Mouse (Mus musculus) limb, embryonic 10.5 days (tissue): ENCODE data around the gene Cldnd1. TPM values are rescaled to one million over a fixed set of nuclear protein-coding genes. Genes with fewer than 3 reads are reported as not detected.

Experiments
- DNase-seq: peaks from one replicate; pipeline ENCODE4 v3.0.0-alpha.2; 2017; ENCODE audit warnings: low spot score
- H3K27ac ChIP-seq: fragments of 300-500 bp; sonication (generic); 2 replicates; pipeline ENCODE4 v1.5.1; 2016; ENCODE audit warnings: mild to moderate bottlenecking
- H3K27me3 ChIP-seq: fragments of 300-500 bp; sonication (generic); 2 replicates; pipeline ENCODE4 v1.6.1; 2016; ENCODE audit warnings: low read depth, mild to moderate bottlenecking; ENCODE audit not compliant: poor library complexity, severe bottlenecking
- H3K36me3 ChIP-seq: fragments of 300-500 bp; sonication (generic); 2 replicates; pipeline ENCODE4 v1.6.1; 2016; ENCODE audit warnings: mild to moderate bottlenecking, moderate library complexity
- H3K4me1 ChIP-seq: fragments of 300-500 bp; sonication (generic); 2 replicates; pipeline ENCODE4 v1.6.1; 2016
- H3K4me3 ChIP-seq: fragments of 300-500 bp; sonication (generic); 2 replicates; pipeline ENCODE4 v1.5.1; 2016; ENCODE audit warnings: mild to moderate bottlenecking, moderate library complexity
- H3K9me3 ChIP-seq: fragments of 300-500 bp; sonication (generic); replicated peaks from 2 replicates; pipeline ENCODE4 v1.6.1; 2016; ENCODE audit warnings: mild to moderate bottlenecking
- WGBS: fragments of 180-500 bp; shearing (Covaris S2); methylation state at CpG from one replicate; pipeline ENCODE4 v1.1.7; 2016; 5-methylcytosine and 5-hydroxymethylcytosine counted together
- polyA plus RNA-seq: library from polyadenylated mRNA; unstranded; fragments of >200 nt; fragmentation: Nextera tagmentation; extraction: Ambion mirVana; gene quantifications from 2 replicates; pipeline ENCODE4 v1.2.1, GENCODE M21; 2016

Cldnd1 gene
- polyA plus RNA-seq, 1 experiment from 2014 or later, result 108 TPM

GRCm38 (mm10) chr16:58718666-58719120 is 9.0 kb upstream of the Cldnd1 start, which contains the start of gene Gpr15:
Gene Gpr15, minus strand, starts transcription at chr16:58719070.
- Histone ChIP-seq H3K36me3 (no peaks in the 10 kb centered on the region), H3K4me3 (no peak within 1 kb of the TSS), H3K27ac (no peak within 1 kb of the TSS), H3K27me3 (no peaks in the 10 kb centered on the region), H3K4me1 (no peaks in the 10 kb centered on the region), H3K9me3 (no peaks in the 10 kb centered on the region)
- WGBS, result 90% methylated on average over 7 of the region's 7 CpGs
- DNase-seq, result no peak

- DNase-seq, result no peak
- H3K9me3 ChIP-seq, result no peaks in the 10 kb centered on the region
- H3K27me3 ChIP-seq, result no peaks in the 10 kb centered on the region
- no peaks in the 10 kb centered on the region for H3K4me1 ChIP-seq
- WGBS, result 89% methylated on average over 2 of the region's 2 CpGs
- H3K36me3 ChIP-seq, result no peaks in the 10 kb centered on the region
- no peak overlapping the region for H3K4me3 ChIP-seq
- H3K27ac ChIP-seq, result no peak overlapping the region
Measured at GRCm38 (mm10) chr16:58722292-58722691, 5.4 kb upstream of the Cldnd1 start.

- 85% methylated on average over 11 of the region's 11 CpGs for WGBS
- Histone ChIP-seq H3K27ac (peak overlapping the region; percentile 89), H3K9me3 (no peaks in the 10 kb centered on the region), H3K4me3 (peak overlapping the region; percentile 81), H3K4me1 (peaks cover 6% of the 10 kb centered on the region), H3K27me3 (no peaks in the 10 kb centered on the region), H3K36me3 (peaks cover 24% of the 10 kb centered on the region)
- no peak for DNase-seq
Measured at GRCm38 (mm10) chr16:58726680-58727476, 832 bp upstream of the Cldnd1 start.

- H3K4me3 ChIP-seq, result peak overlapping the region; percentile 81
- H3K9me3 ChIP-seq, result no peaks in the 10 kb centered on the region
- 1% methylated on average over 30 of the region's 31 CpGs for WGBS
- H3K27me3 ChIP-seq, result no peaks in the 10 kb centered on the region
- DNase-seq, result no peak
- H3K4me1 ChIP-seq, result peaks cover 6% of the 10 kb centered on the region
- H3K27ac ChIP-seq, result peak overlapping the region; percentile 89
- peaks cover 37% of the 10 kb centered on the region for H3K36me3 ChIP-seq
Measured at GRCm38 (mm10) chr16:58728176-58728671, 514 bp downstream of the Cldnd1 start.

GRCm38 (mm10) chr16:58738205-58738604 is 10.5 kb downstream of the Cldnd1 start:
- no peak overlapping the region for H3K27ac ChIP-seq
- DNase-seq, result no peak

GRCm38 (mm10) chr16:58738800-58739199 is 11.1 kb downstream of the Cldnd1 start:
- peaks cover 19% of the 10 kb centered on the region for H3K36me3 ChIP-seq
- H3K4me1 ChIP-seq, result no peaks in the 10 kb centered on the region
- WGBS, result 88% methylated on average over 1 of the region's 1 CpGs
- no peak overlapping the region for H3K27ac ChIP-seq
- no peak overlapping the region for H3K4me3 ChIP-seq
- no peaks in the 10 kb centered on the region for H3K27me3 ChIP-seq
- no peaks in the 10 kb centered on the region for H3K9me3 ChIP-seq
- DNase-seq, result no peak

More at GRCm38 (mm10) chr16:58738205-58738604, 10.5 kb downstream of the Cldnd1 start:
- no peaks in the 10 kb centered on the region for H3K27me3 ChIP-seq
- H3K4me1 ChIP-seq, result no peaks in the 10 kb centered on the region
- H3K4me3 ChIP-seq, result no peak overlapping the region
- H3K36me3 ChIP-seq, result peaks cover 25% of the 10 kb centered on the region
- WGBS, result 85% methylated on average over 4 of the region's 4 CpGs
- no peaks in the 10 kb centered on the region for H3K9me3 ChIP-seq

GRCm38 (mm10) chr16:58740751-58741150 is 13.0 kb downstream of the Cldnd1 start:
- Histone ChIP-seq H3K27me3 (no peaks in the 10 kb centered on the region), H3K36me3 (0 out of 2 replicates have a peak, but pooled peaks cover 1% of the 10 kb centered on the region), H3K4me1 (no peaks in the 10 kb centered on the region), H3K9me3 (no peaks in the 10 kb centered on the region), H3K27ac (no peak overlapping the region), H3K4me3 (no peak overlapping the region)
- no peak for DNase-seq
- WGBS, result 92% methylated on average over 5 of the region's 5 CpGs

- Histone ChIP-seq H3K27ac (no peak overlapping the region), H3K4me1 (no peaks in the 10 kb centered on the region), H3K36me3 (no peaks in the 10 kb centered on the region), H3K27me3 (no peaks in the 10 kb centered on the region), H3K4me3 (no peak overlapping the region), H3K9me3 (no peaks in the 10 kb centered on the region)
- 81% methylated on average over 4 of the region's 4 CpGs for WGBS
- no peak for DNase-seq
Measured at GRCm38 (mm10) chr16:58746715-58747114, 19.0 kb downstream of the Cldnd1 start.

- Histone ChIP-seq H3K27me3 (no peaks in the 10 kb centered on the region), H3K4me3 (no peak overlapping the region), H3K36me3 (no peaks in the 10 kb centered on the region), H3K27ac (no peak overlapping the region), H3K4me1 (0 out of 2 replicates have a peak, but pooled peaks cover 1% of the 10 kb centered on the region), H3K9me3 (no peaks in the 10 kb centered on the region)
- WGBS, result 37% methylated on average over 1 of the region's 1 CpGs
- no peak for DNase-seq
Measured at GRCm38 (mm10) chr16:58751314-58751713, 23.6 kb downstream of the Cldnd1 start.

GRCm38 (mm10) chr16:58756191-58756590 is 28.5 kb downstream of the Cldnd1 start:
- Histone ChIP-seq H3K9me3 (no peaks in the 10 kb centered on the region), H3K27me3 (no peaks in the 10 kb centered on the region), H3K4me3 (no peak overlapping the region), H3K4me1 (0 out of 2 replicates have a peak, but pooled peaks cover 3% of the 10 kb centered on the region), H3K27ac (no peak overlapping the region), H3K36me3 (no peaks in the 10 kb centered on the region)
- DNase-seq, result no peak

GRCm38 (mm10) chr16:58763076-58763475 is 35.4 kb downstream of the Cldnd1 start, which contains the start of gene Olfr172:
Gene Olfr172, minus strand, starts transcription at chr16:58763176.
- 96% methylated on average over 1 of the region's 1 CpGs for WGBS

More at GRCm38 (mm10) chr16:58763076-58763475, 35.4 kb downstream of the Cldnd1 start, which contains the start of gene Olfr172:
- H3K9me3 ChIP-seq, result no peaks in the 10 kb centered on the region
- no peaks in the 10 kb centered on the region for H3K4me1 ChIP-seq
- H3K27ac ChIP-seq, result no peak within 1 kb of the TSS
- no peak within 1 kb of the TSS for H3K4me3 ChIP-seq
- H3K27me3 ChIP-seq, result no peaks in the 10 kb centered on the region
- no peaks in the 10 kb centered on the region for H3K36me3 ChIP-seq
- no peak for DNase-seq
